ENCODE assay signal across 13 mouse cellular contexts in the genomic region with DNA sequence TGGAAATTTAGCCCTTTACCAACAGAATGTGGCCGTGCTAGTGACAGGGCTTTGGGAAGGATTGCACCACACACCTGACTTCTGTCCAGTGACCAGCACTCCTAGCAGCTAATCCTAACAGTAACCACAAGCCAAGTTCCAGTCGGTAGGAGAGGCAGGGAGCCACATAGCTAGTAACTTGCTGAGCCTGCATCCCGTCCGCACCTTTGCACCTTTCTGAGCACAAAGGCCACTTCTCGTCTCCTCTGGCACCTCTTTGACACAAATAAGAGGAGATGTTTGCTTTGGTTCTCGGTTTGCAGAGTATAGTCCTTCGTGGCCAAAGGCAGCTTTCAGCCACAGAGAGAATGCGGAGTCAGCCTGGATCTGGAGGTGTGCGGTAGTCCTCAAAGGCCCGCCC. TPM values are rescaled to one million over a fixed set of nuclear protein-coding genes. Genes with fewer than 3 reads are reported as not detected.
DNase-seq lines count a peak whose midpoint lies in the region; ATAC-seq and TF ChIP-seq lines count a peak whose summit lies in the region.
"Had no signal": no experiment of that assay in that cellular context is flagged by ENCODE, and none has a peak within 500 bp of the region (broad histone marks: within the 10 kb centered on the region; RNA-seq: fewer than 3 reads in every experiment).

No protein-coding gene starts in this region.

- no peaks in the 10 kb centered on the region for H3K27me3 ChIP-seq in liver, embryonic 13.5 days
- H3K27me3 ChIP-seq: neural tube, embryonic 13.5 days had no signal

- peaks cover 13% of the 10 kb centered on the region for H3K9me3 ChIP-seq in liver, embryonic 13.5 days (replicated peaks)
- H3K9me3 ChIP-seq: neural tube, embryonic 13.5 days had no signal

- 0 out of 2 replicates have a peak, but pooled peaks have one; percentile 4 for ATAC-seq in erythroblast, adult 5-6 weeks (replicated peaks; ENCODE audit: low FRiP score, poor library complexity, severe bottlenecking)
- no peak for ATAC-seq in liver, embryonic 13.5 days (ENCODE audit: low read depth)

- peaks cover 92% of the 10 kb centered on the region for H3K36me3 ChIP-seq in liver, embryonic 13.5 days

- no peak for TF ChIP-seq CTCF in layer of hippocampus, adult 2 months (conservative IDR thresholded peaks at IDR 0.05)

- WGBS in liver, embryonic 13.5 days (ENCODE audit: insufficient replicate concordance) = 65% methylated on average over 10 of the region's 10 CpGs

- H3K27ac ChIP-seq in layer of hippocampus, adult 2 months = 0 out of 2 replicates have a peak overlapping the region, but pooled peaks have one; percentile 11
- H3K27ac ChIP-seq in liver, embryonic 13.5 days = peak overlapping the region; percentile 98
- H3K27ac ChIP-seq: neural tube, embryonic 13.5 days had no signal

- DNase-seq in layer of hippocampus, adult 2 months (ENCODE audit: low spot score in 2 of 2) = no peak
- DNase-seq in layer of hippocampus, adult 18-20 months (ENCODE audit: low spot score in 2 of 2) = no peak
- peak; percentile 83 to 87 for DNase-seq in kidney, adult 8-10 months
- DNase-seq in liver, embryonic 13.5 days = no peak
- no peak for DNase-seq in right cerebral cortex, postnatal 25 days
- no peak for DNase-seq in layer of hippocampus, postnatal 36 days
- DNase-seq: gastrocnemius, postnatal 36 days; heart, postnatal 4 days; lung, adult 2 months had no signal

- peak overlapping the region; percentile 72 for H3K9ac ChIP-seq in liver, embryonic 13.5 days
- H3K9ac ChIP-seq: neural tube, embryonic 13.5 days had no signal

- H3K4me3 ChIP-seq in layer of hippocampus, adult 2 months = no peak overlapping the region
- H3K4me3 ChIP-seq in liver, embryonic 13.5 days (replicated peaks) = peak overlapping the region; percentile 43
- H3K4me3 ChIP-seq: neural tube, embryonic 13.5 days had no signal

- H3K4me1 ChIP-seq in liver, embryonic 13.5 days (replicated peaks) = peaks cover 66% of the 10 kb centered on the region
- H3K4me1 ChIP-seq: neural tube, embryonic 13.5 days had no signal

- peak overlapping the region; percentile 70 for H3K4me2 ChIP-seq in liver, embryonic 13.5 days
- H3K4me2 ChIP-seq: midbrain, embryonic 11.5 days; neural tube, embryonic 13.5 days had no signal

RNA-seq across cellular contexts. Expression of a gene that starts 28.0 kb away (rescaled TPM):
- total RNA-seq in layer of hippocampus, adult 2 months (2021) = 1 to 10 TPM in 1 of 2 experiments, under 1 TPM in 1; 0.95 to 1.2 TPM
- total RNA-seq in layer of hippocampus, adult 18-20 months (2021) = 1 to 10 TPM; 1.4 to 1.9 TPM
- not detected in 2 replicates for total RNA-seq in erythroblast, adult 5-6 weeks (2015; ENCODE audit: low replicate concordance)
- not detected in 2 replicates for total RNA-seq in erythroblast, adult 5-6 weeks (2017; ENCODE audit: low replicate concordance)
- 0.08 and 0.10 TPM in 2 replicates for polyA plus RNA-seq in liver, embryonic 13.5 days (2015; fragmentation: Nextera tagmentation; extraction: Ambion mirVana)
- total RNA-seq in layer of hippocampus, postnatal 36 days (2021) = under 1 TPM; 0.72 to 0.76 TPM
- total RNA-seq: gastrocnemius, postnatal 36 days had no signal

RNA-seq across cellular contexts. Expression of a gene that starts 37.7 kb away (rescaled TPM):
- total RNA-seq in layer of hippocampus, adult 2 months (2021) = 100 to 1,000 TPM; 162 to 165 TPM
- 100 to 1,000 TPM; 175 to 189 TPM for total RNA-seq in layer of hippocampus, adult 18-20 months (2021)
- total RNA-seq in erythroblast, adult 5-6 weeks (2015; ENCODE audit: low replicate concordance) = 9.0 and 12.5 TPM in 2 replicates
- 11.2 and 15.5 TPM in 2 replicates for total RNA-seq in erythroblast, adult 5-6 weeks (2017; ENCODE audit: low replicate concordance)
- 64.2 and 70.2 TPM in 2 replicates for polyA plus RNA-seq in liver, embryonic 13.5 days (2015; fragmentation: Nextera tagmentation; extraction: Ambion mirVana)
- total RNA-seq in layer of hippocampus, postnatal 36 days (2021) = 100 to 1,000 TPM; 156 to 167 TPM

RNA-seq across cellular contexts. Expression of a gene that starts 39.5 kb away (rescaled TPM):
- under 1 TPM; 0.54 to 0.79 TPM for total RNA-seq in layer of hippocampus, adult 2 months (2021)
- total RNA-seq in layer of hippocampus, adult 18-20 months (2021) = under 1 TPM; 0.47 to 0.76 TPM
- total RNA-seq in erythroblast, adult 5-6 weeks (2015; ENCODE audit: low replicate concordance) = 0.84 and 6.3 TPM in 2 replicates
- not detected in 2 replicates for total RNA-seq in erythroblast, adult 5-6 weeks (2017; ENCODE audit: low replicate concordance)
- 0.38 and 0.87 TPM in 2 replicates for polyA plus RNA-seq in liver, embryonic 13.5 days (2015; fragmentation: Nextera tagmentation; extraction: Ambion mirVana)
- total RNA-seq in layer of hippocampus, postnatal 36 days (2021) = under 1 TPM; 0.30 to 0.62 TPM
- total RNA-seq: gastrocnemius, postnatal 36 days had no signal
- polyA plus RNA-seq: stomach, embryonic 14.5 days had no signal

RNA-seq across cellular contexts. Expression of a gene that starts 56.9 kb away (rescaled TPM):
- total RNA-seq in layer of hippocampus, adult 2 months (2021) = 10 to 100 TPM; 10.2 to 15.4 TPM
- 10 to 100 TPM; 12.4 to 12.9 TPM for total RNA-seq in layer of hippocampus, adult 18-20 months (2021)
- total RNA-seq in erythroblast, adult 5-6 weeks (2015; ENCODE audit: low replicate concordance) = 0.63 TPM in 1 of 2 replicates, not detected in the other
- 4.1 and 5.0 TPM in 2 replicates for total RNA-seq in erythroblast, adult 5-6 weeks (2017; ENCODE audit: low replicate concordance)
- 8.2 and 9.9 TPM in 2 replicates for polyA plus RNA-seq in liver, embryonic 13.5 days (2015; fragmentation: Nextera tagmentation; extraction: Ambion mirVana)
- total RNA-seq in layer of hippocampus, postnatal 36 days (2021) = 10 to 100 TPM; 11.5 to 15.3 TPM

RNA-seq across cellular contexts. Expression of a gene that starts 59.9 kb away (rescaled TPM):
- 1 to 10 TPM; 2.5 TPM for total RNA-seq in layer of hippocampus, adult 2 months (2021)
- total RNA-seq in layer of hippocampus, adult 18-20 months (2021) = 1 to 10 TPM; 2.5 to 3.1 TPM
- 10.7 and 11.0 TPM in 2 replicates for total RNA-seq in erythroblast, adult 5-6 weeks (2015; ENCODE audit: low replicate concordance)
- 2.3 and 7.2 TPM in 2 replicates for total RNA-seq in erythroblast, adult 5-6 weeks (2017; ENCODE audit: low replicate concordance)
- 41.7 and 45.6 TPM in 2 replicates for polyA plus RNA-seq in liver, embryonic 13.5 days (2015; fragmentation: Nextera tagmentation; extraction: Ambion mirVana)
- total RNA-seq in layer of hippocampus, postnatal 36 days (2021) = 1 to 10 TPM; 2.7 to 4.0 TPM

Comparison
In these comparisons a context has a peak if more than half of its experiments do, and no peak if none do; other contexts are left out.
1. DNase-seq: peak in kidney, adult 8-10 months (2 of 2); none in layer of hippocampus, adult 2 months (0 of 2), layer of hippocampus, adult 18-20 months (0 of 2), liver, embryonic 13.5 days (single experiment), right cerebral cortex, postnatal 25 days (single experiment) and layer of hippocampus, postnatal 36 days (0 of 2).
2. RNA of a gene that starts 37.7 kb away (total RNA-seq): 175 to 189 TPM in layer of hippocampus, adult 18-20 months, 156 to 167 TPM in layer of hippocampus, postnatal 36 days and 162 to 165 TPM in layer of hippocampus, adult 2 months; 9.0 to 15.5 TPM in erythroblast, adult 5-6 weeks; every median in the first group is over 4 times any median in the second.